Mouse (Mus musculus) hindbrain, embryonic 14.5 days (tissue): Measurements from ENCODE around the gene Hist1h3i. TPM values are rescaled to one million over a fixed set of nuclear protein-coding genes. Genes with fewer than 3 reads are reported as not detected.
"Not testable (repeated sequence)": the region's sequence is repeated elsewhere in the genome, so short reads cannot be mapped to it uniquely, and the experiment has no call there.

Source experiments
- ATAC-seq: fragments of 200-750 bp; cut with Nextera tagmentation; 2 replicates; pipeline ENCODE4 v1.8.0; 2017; ENCODE audit warnings: moderate number of reproducible peaks, mild to moderate bottlenecking, moderate TSS enrichment, moderate library complexity; ENCODE audit not compliant: low FRiP score
- DNase-seq: peaks from one replicate; pipeline ENCODE4 v3.0.0-alpha.2; 2015; ENCODE audit warnings: low spot score
- H3K27ac ChIP-seq: fragments of 300-500 bp; sonication (generic); 2 replicates; pipeline ENCODE4 v1.5.1; 2014; ENCODE audit warnings: mild to moderate bottlenecking, moderate library complexity
- H3K27me3 ChIP-seq: fragments of 300-500 bp; sonication (generic); 2 replicates; pipeline ENCODE4 v1.6.1; 2014; ENCODE audit warnings: mild to moderate bottlenecking, low read length, mixed read lengths; ENCODE audit not compliant: control insufficient read depth, insufficient read depth
- H3K36me3 ChIP-seq: fragments of 300-500 bp; sonication (generic); replicated peaks from 2 replicates; pipeline ENCODE4 v1.6.1; 2014; ENCODE audit not compliant: control insufficient read depth, insufficient read depth
- H3K4me1 ChIP-seq: fragments of 300-500 bp; sonication (generic); replicated peaks from 2 replicates; pipeline ENCODE4 v1.6.1; 2014; ENCODE audit warnings: antibody characterized with exemption, low read length, mixed read lengths; ENCODE audit not compliant: control insufficient read depth, insufficient read depth
- H3K4me2 ChIP-seq: fragments of 300-500 bp; sonication (generic); replicated peaks from 2 replicates; pipeline ENCODE4 v1.6.1; 2014; ENCODE audit warnings: mild to moderate bottlenecking, moderate library complexity
- H3K4me3 ChIP-seq: fragments of 300-500 bp; sonication (generic); replicated peaks from 2 replicates; pipeline ENCODE4 v1.5.1; 2014; ENCODE audit warnings: mild to moderate bottlenecking, low read length
- H3K9ac ChIP-seq: fragments of 300-500 bp; sonication (generic); 2 replicates; pipeline ENCODE4 v1.6.1; 2014
- H3K9me3 ChIP-seq: fragments of 300-500 bp; sonication (generic); 2 replicates; pipeline ENCODE4 v1.6.1; 2016; ENCODE audit warnings: low read length; ENCODE audit not compliant: control insufficient read depth
- WGBS: fragments of 180-500 bp; shearing (Covaris S2); extraction: QIAGEN DNeasy Blood & Tissue Kit; methylation state at CpG from one replicate; pipeline ENCODE4 v1.1.7; 2014; 5-methylcytosine and 5-hydroxymethylcytosine counted together
- polyA plus RNA-seq: library from polyadenylated mRNA; unstranded; fragments of >200 nt; fragmentation: Nextera tagmentation; extraction: Ambion mirVana; gene quantifications from 2 replicates; pipeline ENCODE4 v1.2.1, GENCODE M21; 2014

The Hist1h3i gene
- polyA plus RNA-seq, 1 experiment from 2014 or later, result 37.4 TPM

DNA sequence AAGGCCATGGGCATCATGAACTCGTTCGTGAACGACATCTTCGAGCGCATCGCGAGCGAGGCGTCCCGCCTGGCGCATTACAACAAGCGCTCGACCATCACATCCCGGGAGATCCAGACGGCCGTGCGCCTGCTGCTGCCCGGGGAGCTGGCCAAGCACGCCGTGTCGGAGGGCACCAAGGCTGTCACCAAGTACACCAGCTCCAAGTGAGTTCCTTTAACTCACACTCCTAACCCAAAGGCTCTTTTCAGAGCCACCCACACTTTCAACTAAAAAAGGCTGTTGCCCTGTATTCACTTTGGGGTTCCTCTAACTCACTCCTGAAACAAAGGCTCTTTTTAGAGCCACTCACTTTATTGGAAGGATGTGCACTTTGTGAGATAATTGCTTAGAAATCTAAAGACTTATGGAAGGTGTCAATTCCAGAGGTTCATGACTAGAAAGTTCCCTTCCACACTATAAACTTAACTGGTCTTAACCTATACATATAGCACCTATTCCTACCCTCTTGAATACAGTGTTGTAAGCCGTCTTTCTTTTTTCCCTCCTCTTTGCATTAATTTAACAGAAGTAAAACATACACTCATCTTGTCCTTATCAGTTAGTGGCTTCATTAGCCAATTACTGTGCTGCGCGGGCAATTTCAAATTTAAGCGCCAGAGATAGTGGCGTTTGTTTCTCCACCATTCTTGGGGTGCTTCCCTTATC is 28.7 kb downstream of the Hist1h3i start:
- not testable (repeated sequence) for ATAC-seq, H3K36me3 ChIP-seq, H3K9me3 ChIP-seq, H3K27me3 ChIP-seq
- WGBS, result under 1% methylated on average over 16 of the region's 26 CpGs
- H3K4me1 ChIP-seq, result peaks cover 21% of the 10 kb centered on the region
- H3K4me3 ChIP-seq, result peak overlapping the region; percentile 38
- DNase-seq, result peak; percentile 56
- peak overlapping the region; percentile 16; the same call in 1 of the 2 replicates for H3K27ac ChIP-seq
- H3K9ac ChIP-seq, result peak overlapping the region; percentile 54
- H3K4me2 ChIP-seq, result peak overlapping the region; percentile 87

DNA sequence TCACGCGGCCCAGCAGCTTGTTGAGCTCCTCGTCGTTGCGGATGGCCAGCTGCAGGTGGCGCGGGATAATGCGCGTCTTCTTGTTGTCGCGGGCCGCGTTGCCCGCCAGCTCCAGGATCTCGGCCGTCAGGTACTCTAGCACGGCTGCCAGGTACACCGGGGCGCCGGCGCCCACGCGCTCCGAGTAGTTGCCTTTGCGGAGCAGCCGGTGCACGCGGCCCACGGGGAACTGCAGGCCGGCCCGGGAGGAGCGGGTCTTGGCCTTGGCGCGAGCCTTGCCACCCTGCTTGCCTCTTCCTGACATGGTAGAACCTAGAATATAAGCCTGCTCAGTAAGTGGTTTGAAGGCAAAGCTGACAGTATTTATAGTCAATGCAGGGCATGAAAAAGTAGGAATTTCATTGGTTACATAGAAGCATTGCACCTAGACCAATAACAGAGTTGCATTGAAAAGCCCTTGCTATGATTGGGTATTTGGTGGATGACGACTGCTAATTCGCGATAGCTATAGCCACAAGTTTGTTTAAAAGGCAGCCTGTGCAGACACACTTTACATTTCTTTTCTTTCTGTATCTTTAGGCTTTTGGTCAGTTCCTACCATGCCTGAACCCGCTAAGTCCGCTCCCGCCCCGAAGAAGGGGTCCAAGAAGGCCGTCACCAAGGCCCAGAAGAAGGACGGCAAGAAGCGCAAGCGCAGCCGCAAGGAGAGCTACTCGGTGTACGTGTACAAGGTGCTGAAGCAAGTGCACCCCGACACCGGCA is 29.5 kb downstream of the Hist1h3i start, which contains the start of the genes Hist1h2ak and Hist1h2bn:
Hist1h2ak (minus strand) TSS at position 304 of the 762 bp plus-strand sequence.
Hist1h2bn (plus strand) TSS at position 600 of the 762 bp plus-strand sequence.
- not testable (repeated sequence) for H3K9me3 ChIP-seq, H3K27me3 ChIP-seq, H3K36me3 ChIP-seq
- DNase-seq (peak; percentile 93), ATAC-seq (peak; percentile 95)
- H3K9ac ChIP-seq, result peak within 1 kb of the TSS; percentile 61
- H3K4me2 ChIP-seq, result peak within 1 kb of the TSS; percentile 87
- WGBS, result under 1% methylated on average over 45 of the region's 50 CpGs
- peak within 1 kb of the TSS; percentile 90 for H3K27ac ChIP-seq
- H3K4me3 ChIP-seq, result peak within 1 kb of the TSS; percentile 38
- peaks cover 28% of the 10 kb centered on the region for H3K4me1 ChIP-seq

DNA sequence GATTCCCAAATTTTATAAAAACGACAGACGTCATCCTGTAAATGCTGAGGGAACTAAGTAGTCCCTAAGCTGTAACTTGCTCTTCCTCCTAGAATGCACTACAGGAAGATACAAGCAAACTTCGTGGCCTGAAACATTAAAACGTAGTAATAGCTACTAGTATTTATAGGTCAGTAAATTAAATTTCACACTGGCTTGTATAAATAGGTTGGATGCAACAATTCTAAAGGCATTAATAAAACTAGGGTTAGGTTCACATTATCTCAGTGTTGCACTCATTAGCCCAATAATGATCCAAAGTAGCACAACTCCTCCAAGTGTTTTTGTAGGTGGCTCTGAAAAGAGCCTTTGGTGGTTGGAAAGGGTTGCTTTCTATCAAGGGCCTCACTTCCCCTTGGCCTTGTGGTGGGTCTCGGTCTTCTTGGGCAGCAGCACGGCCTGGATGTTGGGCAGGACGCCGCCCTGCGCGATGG is 30.1 kb downstream of the Hist1h3i start:
- peak overlapping the region; percentile 87 for H3K4me2 ChIP-seq
- no peaks in the 10 kb centered on the region for H3K9me3 ChIP-seq
- ATAC-seq (no peak), DNase-seq (peak; percentile 25)
- WGBS, result 3% methylated on average over 9 of the region's 10 CpGs
- peak overlapping the region; percentile 90 for H3K27ac ChIP-seq
- H3K36me3 ChIP-seq, result no peaks in the 10 kb centered on the region
- H3K4me1 ChIP-seq, result peaks cover 33% of the 10 kb centered on the region
- H3K9ac ChIP-seq, result peak overlapping the region; percentile 61
- peak overlapping the region; percentile 38 for H3K4me3 ChIP-seq
- no peaks in the 10 kb centered on the region for H3K27me3 ChIP-seq

DNA sequence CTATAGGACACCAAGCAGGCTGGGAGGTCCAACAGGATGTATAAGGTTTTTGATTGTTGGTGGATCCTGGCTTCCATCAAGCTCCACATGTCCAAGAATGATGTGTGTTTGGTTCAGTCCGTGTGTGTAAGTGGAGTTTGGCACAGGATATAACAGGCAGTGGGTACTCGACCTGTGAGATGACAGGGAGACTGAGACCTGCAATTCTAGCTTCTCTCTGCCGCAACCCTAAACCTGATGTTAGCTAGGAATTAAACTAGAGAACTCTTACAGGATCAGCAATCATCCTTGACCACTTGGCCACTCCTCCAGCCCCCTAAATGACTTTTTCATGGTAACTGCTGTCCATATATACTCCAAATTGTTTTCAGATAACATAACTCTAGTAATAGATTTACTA is 30.8 kb downstream of the Hist1h3i start:
- Histone ChIP-seq H3K4me3 (no peak overlapping the region), H3K9ac (no peak overlapping the region), H3K4me2 (peak overlapping the region; percentile 87; the same call in 1 of the 2 replicates), H3K9me3 (no peaks in the 10 kb centered on the region), H3K27me3 (no peaks in the 10 kb centered on the region), H3K36me3 (no peaks in the 10 kb centered on the region), H3K27ac (no peak overlapping the region), H3K4me1 (peaks cover 37% of the 10 kb centered on the region)
- no peak for ATAC-seq
- 68% methylated on average over 3 of the region's 3 CpGs for WGBS
- no peak for DNase-seq

DNA sequence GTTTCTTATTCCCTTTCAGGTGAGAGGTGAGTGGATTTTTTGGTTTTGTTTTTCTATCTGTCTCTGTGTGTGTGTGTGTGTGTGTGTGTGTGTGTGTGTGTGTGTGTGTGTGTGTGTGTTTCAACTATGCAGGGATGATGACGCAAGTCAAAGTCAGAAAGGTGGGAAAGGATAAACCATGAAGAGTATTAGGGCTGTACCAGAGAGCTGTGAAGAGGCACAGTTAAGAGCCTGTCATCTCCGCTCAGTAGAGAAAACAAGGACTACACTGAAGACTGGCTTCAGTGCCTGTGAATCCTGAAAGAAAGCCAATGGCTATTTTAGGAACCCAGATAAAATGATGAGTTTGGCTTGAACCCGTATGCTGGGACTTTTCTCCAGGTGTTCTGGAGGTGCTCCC is 31.3 kb downstream of the Hist1h3i start:
- Histone ChIP-seq H3K9ac (no peak overlapping the region), H3K4me2 (no peak overlapping the region), H3K4me3 (no peak overlapping the region), H3K9me3 (no peaks in the 10 kb centered on the region), H3K4me1 (peaks cover 39% of the 10 kb centered on the region), H3K36me3 (no peaks in the 10 kb centered on the region), H3K27ac (no peak overlapping the region), H3K27me3 (no peaks in the 10 kb centered on the region)
- ATAC-seq, result no peak
- no peak for DNase-seq
- 75% methylated on average over 3 of the region's 3 CpGs for WGBS

DNA sequence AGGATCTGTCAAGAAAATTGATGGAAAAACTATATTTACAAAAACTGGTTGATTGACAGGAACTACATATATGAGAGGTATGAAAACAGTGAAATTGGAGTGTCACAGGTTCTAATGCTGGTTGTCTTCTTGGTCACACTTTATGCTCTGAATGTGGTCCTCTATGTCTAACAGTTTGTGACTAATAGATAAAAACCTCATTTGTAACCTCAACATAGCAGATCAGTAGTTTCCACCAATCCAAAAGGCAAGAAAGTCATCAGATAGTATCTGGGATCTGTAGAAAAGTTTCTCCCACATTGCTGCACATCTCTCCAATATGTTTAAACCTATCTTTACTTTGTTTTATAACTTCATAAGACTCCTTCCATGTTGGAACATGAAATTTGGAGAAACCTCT is 31.8 kb downstream of the Hist1h3i start:
- H3K27me3 ChIP-seq, result no peaks in the 10 kb centered on the region
- no peak for DNase-seq

DNA sequence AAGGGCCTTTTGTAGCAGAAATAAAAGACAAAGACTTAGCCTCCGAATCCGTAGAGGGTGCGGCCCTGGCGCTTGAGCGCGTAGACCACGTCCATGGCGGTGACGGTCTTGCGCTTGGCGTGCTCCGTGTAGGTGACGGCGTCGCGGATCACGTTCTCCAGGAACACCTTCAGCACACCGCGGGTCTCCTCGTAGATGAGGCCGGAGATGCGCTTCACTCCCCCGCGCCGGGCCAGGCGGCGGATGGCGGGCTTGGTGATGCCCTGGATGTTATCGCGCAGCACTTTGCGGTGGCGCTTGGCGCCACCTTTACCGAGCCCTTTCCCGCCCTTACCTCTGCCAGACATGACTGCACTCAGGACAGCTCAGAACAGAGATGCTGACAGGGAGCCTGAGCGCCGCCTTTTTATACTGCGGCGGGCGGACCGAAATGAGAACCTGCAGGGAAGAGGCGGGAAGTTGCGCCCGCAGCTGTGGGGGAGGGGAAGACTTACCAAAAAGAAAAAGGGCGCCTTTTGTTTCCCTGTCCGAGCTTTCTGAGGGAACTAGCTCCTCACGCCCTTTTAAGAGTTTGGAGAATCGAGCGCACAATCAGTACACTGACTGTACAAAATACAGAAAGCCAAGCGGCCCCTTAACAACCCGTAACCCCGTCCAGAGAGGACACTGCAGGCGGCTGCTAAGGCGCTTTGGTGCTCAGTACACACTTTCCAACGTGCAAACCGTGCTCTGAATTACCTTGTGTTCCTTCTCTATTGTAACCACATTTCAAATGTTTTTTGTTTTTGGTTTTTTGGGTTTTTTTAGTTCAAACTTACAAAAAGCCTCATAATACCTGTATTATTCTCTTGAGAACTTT is 32.8 kb downstream of the Hist1h3i start, which contains the start of gene Hist1h4k:
Hist1h4k (minus strand) TSS at position 347 of the 859 bp plus-strand sequence.
- Histone ChIP-seq H3K27ac (peak within 1 kb of the TSS; percentile 86), H3K4me1 (peaks cover 39% of the 10 kb centered on the region), H3K9ac (peak within 1 kb of the TSS; percentile 75), H3K4me2 (peak within 1 kb of the TSS; percentile 90), H3K4me3 (peak within 1 kb of the TSS; percentile 53)
- H3K27me3 ChIP-seq, H3K9me3 ChIP-seq, H3K36me3 ChIP-seq: not testable (repeated sequence)
- DNase-seq (peak; percentile 95), ATAC-seq (peak; percentile 91)
- 0% methylated on average over 43 of the region's 56 CpGs for WGBS

More for the DNA sequence above, 31.8 kb downstream of the Hist1h3i start:
- H3K27ac ChIP-seq, result no peak overlapping the region
- H3K4me1 ChIP-seq, result peaks cover 39% of the 10 kb centered on the region
- H3K9me3 ChIP-seq, result no peaks in the 10 kb centered on the region
- H3K4me3 ChIP-seq, result no peak overlapping the region
- no peak overlapping the region for H3K4me2 ChIP-seq
- no peak for ATAC-seq
- no peaks in the 10 kb centered on the region for H3K36me3 ChIP-seq
- H3K9ac ChIP-seq, result no peak overlapping the region

DNA sequence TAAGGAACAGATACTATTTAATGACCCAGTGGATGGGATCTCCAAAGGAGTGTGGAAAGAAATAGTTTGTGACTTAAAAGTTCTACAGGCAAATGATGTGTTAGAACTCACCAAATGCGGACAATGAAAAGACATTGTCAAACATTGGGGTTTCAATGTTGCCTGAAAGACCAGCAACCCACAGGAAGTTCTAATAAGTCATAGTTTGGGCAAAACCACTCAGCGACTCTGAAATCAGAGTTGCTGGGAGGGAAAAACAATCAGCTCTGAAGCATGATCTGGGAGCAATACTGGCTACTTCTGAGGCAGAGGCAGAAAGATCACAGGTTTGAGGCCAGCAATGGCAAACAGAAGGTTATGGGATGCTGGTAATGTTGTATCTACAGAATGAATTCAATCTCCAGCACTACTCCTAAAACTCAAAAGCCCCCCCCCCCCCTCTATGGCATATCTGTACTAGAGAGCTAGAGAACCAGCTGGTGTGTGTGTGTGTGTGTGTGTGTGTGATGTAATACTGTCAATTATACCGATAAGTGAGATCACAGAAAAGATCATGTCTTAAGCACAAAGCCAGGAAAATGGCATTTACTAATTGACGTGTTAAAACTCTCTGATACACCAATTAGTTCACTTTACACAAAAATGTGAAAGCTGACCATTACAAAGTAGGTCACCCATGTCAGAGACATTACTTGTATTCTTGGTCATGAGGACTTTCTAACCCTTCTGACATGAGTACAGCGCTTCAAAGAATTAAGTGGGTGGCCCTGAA is 33.6 kb downstream of the Hist1h3i start:
- DNase-seq, result peak; percentile 35
- Histone ChIP-seq H3K4me1 (peaks cover 34% of the 10 kb centered on the region), H3K27me3 (no peaks in the 10 kb centered on the region), H3K4me2 (peak overlapping the region; percentile 90), H3K4me3 (peak overlapping the region; percentile 53), H3K36me3 (no peaks in the 10 kb centered on the region), H3K9ac (peak overlapping the region; percentile 75), H3K27ac (peak overlapping the region; percentile 86), H3K9me3 (no peaks in the 10 kb centered on the region)
- 5% methylated on average over 5 of the region's 5 CpGs for WGBS
- ATAC-seq, result no peak
